Mouse (Mus musculus) adrenal gland (tissue): ENCODE results near the gene Rpp30.

Source experiments
- intact Hi-C: fragments of 180-260 bp; cut with DNase I; formaldehyde crosslinking; loops from one replicate; pipeline ENCODE4 v1.15.1; 2025

The Rpp30 gene

GRCm38 (mm10) chr19:36119783-36120471 lies 36.4 kb downstream of the Rpp30 start, which contains the start of gene Ankrd1:
Ankrd1 (minus strand) TSS chr19:36120099.
- intact Hi-C loops: no loop called here

- intact Hi-C loops: no loop called here
Measured at GRCm38 (mm10) chr19:36124203-36124602, 40.7 kb downstream of the Rpp30 start.

GRCm38 (mm10) chr19:36128440-36128839 lies 44.9 kb downstream of the Rpp30 start:
- intact Hi-C loops: no loop called here

DNA sequence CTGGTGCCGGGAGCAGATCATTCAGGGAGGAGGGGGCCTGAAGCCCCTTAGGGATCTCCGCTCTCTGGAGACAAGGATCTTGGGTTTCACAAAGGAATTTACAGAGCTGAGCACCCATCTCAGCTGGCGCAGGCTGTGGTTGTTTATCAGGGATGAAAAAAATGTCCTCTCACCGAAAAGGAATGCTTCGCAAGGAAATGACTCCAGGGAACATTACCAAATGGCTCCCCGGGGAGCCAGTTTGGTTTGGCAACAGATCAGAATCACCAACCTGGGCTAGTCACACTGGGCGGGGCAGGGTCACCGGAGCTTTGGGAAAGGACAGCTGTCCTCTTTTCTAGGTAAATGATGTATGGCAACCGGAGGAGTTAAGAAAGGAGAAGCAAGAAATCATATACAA lies 45.7 kb downstream of the Rpp30 start:
- intact Hi-C loops: no loop called here

DNA sequence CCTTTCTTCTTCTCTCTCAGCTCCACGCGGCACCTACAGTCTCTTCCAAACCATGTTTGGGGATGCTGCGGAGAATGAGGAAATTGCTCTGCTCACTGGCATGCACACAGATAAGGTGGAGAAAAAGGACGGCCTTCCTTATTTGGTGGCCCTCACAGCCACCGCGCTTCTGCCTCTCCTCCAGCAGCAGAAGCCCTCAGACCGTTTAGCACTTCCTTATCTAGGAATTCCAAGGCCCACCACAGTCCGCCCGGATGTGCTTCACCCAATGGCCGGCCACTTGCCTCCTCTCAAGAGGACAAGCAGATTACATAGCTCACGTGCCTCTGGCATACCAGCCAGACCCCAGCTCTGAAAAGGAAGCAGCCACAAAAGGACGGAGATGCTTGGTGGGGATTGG lies 46.1 kb downstream of the Rpp30 start:
- intact Hi-C loops: no loop called here

DNA sequence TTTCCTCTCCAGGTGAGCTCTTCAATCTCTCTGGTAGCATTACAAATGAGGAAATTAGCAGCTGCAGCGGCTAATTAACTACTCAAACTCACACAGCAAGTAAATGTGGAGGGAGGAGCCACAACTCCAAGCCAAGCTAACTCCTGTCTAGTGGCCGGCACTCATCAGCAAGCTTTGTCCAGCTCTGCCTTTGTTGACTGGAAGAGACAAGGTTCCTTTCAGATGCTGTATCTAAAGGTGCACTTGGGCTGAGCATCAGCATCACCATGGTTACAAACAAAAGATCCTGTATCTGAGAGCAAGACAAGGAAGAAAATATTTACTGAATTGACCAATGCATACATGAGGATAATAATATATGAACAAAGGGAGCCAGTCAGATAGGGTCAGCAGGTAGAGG lies 46.7 kb downstream of the Rpp30 start:
- intact Hi-C loops: no loop called here

- intact Hi-C loops: no loop called here
Measured at GRCm38 (mm10) chr19:36131990-36132389, 48.5 kb downstream of the Rpp30 start.

DNA sequence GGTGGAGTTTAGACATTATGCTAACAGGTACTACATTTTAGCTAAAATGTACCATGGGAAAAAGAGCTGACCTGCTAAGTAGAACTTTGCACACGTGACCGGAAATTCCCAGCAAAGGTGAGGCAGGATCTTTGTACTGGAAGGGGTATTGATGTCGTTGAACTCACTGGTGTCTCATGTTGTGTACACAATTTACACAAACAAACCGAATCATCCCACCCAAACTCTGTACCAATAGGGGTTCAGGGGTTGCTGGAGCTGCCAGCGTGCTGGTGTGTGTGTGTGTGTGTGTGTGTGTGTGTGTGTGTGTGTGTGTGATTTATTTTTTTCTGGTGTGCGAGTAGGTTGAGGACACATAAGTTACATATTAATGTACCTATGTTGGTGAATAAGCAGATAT lies 49.5 kb downstream of the Rpp30 start:
- intact Hi-C loops: no loop called here

GRCm38 (mm10) chr19:36133731-36134130 lies 50.2 kb downstream of the Rpp30 start:
- intact Hi-C loops: no loop called here

DNA sequence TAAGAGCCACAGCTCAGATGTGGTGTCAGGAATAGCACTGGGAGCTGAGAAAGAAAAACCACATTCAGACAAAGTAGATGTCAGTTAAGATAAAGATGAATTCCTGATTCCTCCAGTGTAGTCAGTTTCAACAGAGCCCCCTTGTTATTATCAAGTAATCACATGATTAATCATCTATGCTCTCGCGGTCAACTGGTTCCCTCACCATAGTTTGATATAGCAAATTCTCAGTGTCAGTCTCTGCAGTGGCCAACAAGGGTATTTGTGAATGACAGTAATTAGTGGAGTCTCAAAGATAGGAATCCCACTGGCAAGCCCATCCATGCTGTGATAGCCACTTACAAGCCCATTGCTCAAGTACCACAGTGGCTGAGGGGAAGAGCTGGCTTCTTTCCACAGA lies 60.1 kb downstream of the Rpp30 start:
- intact Hi-C loops: no loop called here

DNA sequence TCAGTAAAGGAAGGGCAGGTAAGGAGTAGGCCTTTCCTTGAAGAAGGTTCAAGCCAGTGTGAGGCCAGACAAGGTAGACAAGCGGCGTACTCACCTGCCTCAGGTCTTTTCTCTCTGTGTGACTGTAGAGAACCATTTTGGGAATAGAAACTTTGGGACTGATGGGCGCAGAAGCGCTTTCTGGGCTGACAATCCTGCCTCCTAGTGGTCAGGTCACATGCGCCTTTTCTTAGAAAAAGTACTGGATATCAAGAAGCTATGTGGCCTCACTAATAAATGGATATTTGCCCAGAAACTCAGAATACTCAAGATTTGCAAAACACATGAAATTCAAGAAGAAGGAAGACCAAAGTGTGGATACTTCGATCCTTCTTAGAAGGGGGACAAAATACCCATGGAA lies 65.1 kb downstream of the Rpp30 start:
- intact Hi-C loops: no loop called here

- intact Hi-C loops: no loop called here
Measured at GRCm38 (mm10) chr19:36150241-36151007, 66.9 kb downstream of the Rpp30 start.
